Mouse (Mus musculus): Measurements from ENCODE around the gene Cpxm2. TPM values are rescaled to one million over a fixed set of nuclear protein-coding genes. Genes with fewer than 3 reads are reported as not detected.

The Cpxm2 gene
- polyA plus RNA-seq, 1 experiment = 5.8 TPM

- Histone ChIP-seq H3K27ac (ENCODE audit: insufficient read depth, low read length) (no peak overlapping the region), H3K4me3 (ENCODE audit: extremely low read depth, insufficient read depth, insufficient read length) (no peak overlapping the region), H3K36me3 (ENCODE audit: control insufficient read depth, insufficient read depth, low read length) (no peaks in the 10 kb centered on the region), H3K27me3 (ENCODE audit: control insufficient read depth, insufficient read depth, low read length) (no peaks in the 10 kb centered on the region), H3K4me1 (ENCODE audit: control insufficient read depth, insufficient read depth, insufficient read length) (no peaks in the 10 kb centered on the region)
- 74% methylated on average over 1 of the region's 1 CpGs for WGBS
- DNase-seq (ENCODE audit: low read depth in 1 of 2, low spot score in 2 of 2) = no peak
- TF ChIP-seq POLR2A (IDR thresholded peaks at IDR 0.05; ENCODE audit: low read depth, low read length) (no peak), CTCF (IDR thresholded peaks at IDR 0.05; ENCODE audit: extremely low read depth, insufficient read depth, insufficient read length, insufficient replicate concordance) (no peak)
Measured at GRCm38 (mm10) chr7:132075825-132076224, 78.7 kb downstream of the Cpxm2 start.

- TF ChIP-seq CTCF (IDR thresholded peaks at IDR 0.05; ENCODE audit: extremely low read depth, insufficient read depth, insufficient read length, insufficient replicate concordance) (no peak), POLR2A (IDR thresholded peaks at IDR 0.05; ENCODE audit: low read depth, low read length) (no peak)
- Histone ChIP-seq H3K27me3 (ENCODE audit: control insufficient read depth, insufficient read depth, low read length) (no peaks in the 10 kb centered on the region), H3K4me3 (ENCODE audit: extremely low read depth, insufficient read depth, insufficient read length) (no peak overlapping the region), H3K36me3 (ENCODE audit: control insufficient read depth, insufficient read depth, low read length) (no peaks in the 10 kb centered on the region), H3K4me1 (ENCODE audit: control insufficient read depth, insufficient read depth, insufficient read length) (no peaks in the 10 kb centered on the region), H3K27ac (ENCODE audit: insufficient read depth, low read length) (no peak overlapping the region)
- 63% methylated on average over 3 of the region's 3 CpGs for WGBS
- no peak for DNase-seq (ENCODE audit: low read depth in 1 of 2, low spot score in 2 of 2)
Measured at GRCm38 (mm10) chr7:132074503-132074902, 80.0 kb downstream of the Cpxm2 start.

- TF ChIP-seq CTCF (IDR thresholded peaks at IDR 0.05; ENCODE audit: extremely low read depth, insufficient read depth, insufficient read length, insufficient replicate concordance) (no peak), POLR2A (IDR thresholded peaks at IDR 0.05; ENCODE audit: low read depth, low read length) (no peak)
- 86% methylated on average over 6 of the region's 6 CpGs for WGBS
- Histone ChIP-seq H3K4me1 (ENCODE audit: control insufficient read depth, insufficient read depth, insufficient read length) (no peaks in the 10 kb centered on the region), H3K36me3 (ENCODE audit: control insufficient read depth, insufficient read depth, low read length) (no peaks in the 10 kb centered on the region), H3K27ac (ENCODE audit: insufficient read depth, low read length) (no peak overlapping the region), H3K4me3 (ENCODE audit: extremely low read depth, insufficient read depth, insufficient read length) (no peak overlapping the region), H3K27me3 (ENCODE audit: control insufficient read depth, insufficient read depth, low read length) (no peaks in the 10 kb centered on the region)
- no peak for DNase-seq (ENCODE audit: low read depth in 1 of 2, low spot score in 2 of 2)
Measured at GRCm38 (mm10) chr7:132070877-132071625, 83.5 kb downstream of the Cpxm2 start.

GRCm38 (mm10) chr7:132067951-132068350 is 86.6 kb downstream of the Cpxm2 start:
- H3K27ac ChIP-seq (ENCODE audit: insufficient read depth, low read length) = no peak overlapping the region
- H3K4me1 ChIP-seq (ENCODE audit: control insufficient read depth, insufficient read depth, insufficient read length) = no peaks in the 10 kb centered on the region
- H3K36me3 ChIP-seq (ENCODE audit: control insufficient read depth, insufficient read depth, low read length) = no peaks in the 10 kb centered on the region
- no peak overlapping the region for H3K4me3 ChIP-seq (ENCODE audit: extremely low read depth, insufficient read depth, insufficient read length)
- H3K27me3 ChIP-seq (ENCODE audit: control insufficient read depth, insufficient read depth, low read length) = no peaks in the 10 kb centered on the region
- TF ChIP-seq POLR2A (IDR thresholded peaks at IDR 0.05; ENCODE audit: low read depth, low read length) (no peak), CTCF (IDR thresholded peaks at IDR 0.05; ENCODE audit: extremely low read depth, insufficient read depth, insufficient read length, insufficient replicate concordance) (no peak)
- 82% methylated on average over 5 of the region's 5 CpGs for WGBS
- no peak for DNase-seq (ENCODE audit: low read depth in 1 of 2, low spot score in 2 of 2)

DNA sequence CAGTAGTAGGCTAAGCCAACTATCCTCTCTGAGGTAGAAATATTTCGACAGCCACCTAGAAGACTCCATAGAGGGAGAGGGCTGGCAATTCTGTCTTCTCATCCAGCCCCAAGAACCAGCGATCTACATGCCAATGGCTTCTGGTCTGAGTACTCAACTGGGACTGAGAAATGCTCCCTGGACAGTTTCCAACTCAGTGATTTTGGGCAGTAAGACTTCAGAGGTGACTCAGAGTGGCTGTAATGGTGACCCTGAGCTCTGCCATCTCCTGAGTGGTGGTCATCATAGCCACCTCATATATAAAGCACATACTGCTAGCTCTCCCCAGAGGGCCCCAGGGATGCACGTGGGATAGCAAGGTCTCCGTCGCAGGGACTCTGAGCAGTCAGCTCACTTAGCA is 87.0 kb downstream of the Cpxm2 start:
- H3K4me3 ChIP-seq (ENCODE audit: extremely low read depth, insufficient read depth, insufficient read length) = no peak overlapping the region
- H3K27me3 ChIP-seq (ENCODE audit: control insufficient read depth, insufficient read depth, low read length) = no peaks in the 10 kb centered on the region
- no peaks in the 10 kb centered on the region for H3K4me1 ChIP-seq (ENCODE audit: control insufficient read depth, insufficient read depth, insufficient read length)
- 82% methylated on average over 5 of the region's 5 CpGs for WGBS
- DNase-seq (ENCODE audit: low read depth in 1 of 2, low spot score in 2 of 2) = no peak
- TF ChIP-seq POLR2A (IDR thresholded peaks at IDR 0.05; ENCODE audit: low read depth, low read length) = no peak
- no peak for TF ChIP-seq CTCF (IDR thresholded peaks at IDR 0.05; ENCODE audit: extremely low read depth, insufficient read depth, insufficient read length, insufficient replicate concordance)
- no peaks in the 10 kb centered on the region for H3K36me3 ChIP-seq (ENCODE audit: control insufficient read depth, insufficient read depth, low read length)
- H3K27ac ChIP-seq (ENCODE audit: insufficient read depth, low read length) = no peak overlapping the region

DNA sequence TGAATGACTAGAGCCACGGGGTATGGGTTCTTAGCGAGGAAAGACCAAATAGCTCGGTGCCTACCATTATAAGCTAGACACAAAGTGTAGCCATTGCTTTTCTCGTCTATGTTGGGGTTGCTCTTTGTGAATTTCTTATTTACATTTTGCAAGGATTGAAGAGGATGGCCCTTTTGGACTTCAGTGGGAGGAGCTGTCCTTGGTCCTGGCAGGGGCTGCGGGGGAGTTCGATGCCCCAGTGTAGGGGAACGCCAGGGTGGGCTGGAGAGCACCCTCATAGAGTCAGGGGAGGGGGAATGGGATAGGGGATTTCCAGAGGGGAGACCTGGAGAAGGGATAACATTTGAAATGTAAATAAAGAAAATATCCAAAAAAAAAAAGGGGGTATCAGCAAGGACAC is 94.4 kb downstream of the Cpxm2 start:
- TF ChIP-seq CTCF (IDR thresholded peaks at IDR 0.05; ENCODE audit: extremely low read depth, insufficient read depth, insufficient read length, insufficient replicate concordance) (no peak), POLR2A (IDR thresholded peaks at IDR 0.05; ENCODE audit: low read depth, low read length) (no peak)
- no peak for DNase-seq (ENCODE audit: low read depth in 1 of 2, low spot score in 2 of 2)
- no peaks in the 10 kb centered on the region for H3K36me3 ChIP-seq (ENCODE audit: control insufficient read depth, insufficient read depth, low read length)
- WGBS = 77% methylated on average over 7 of the region's 7 CpGs
- H3K4me3 ChIP-seq (ENCODE audit: extremely low read depth, insufficient read depth, insufficient read length) = no peak overlapping the region
- H3K27ac ChIP-seq (ENCODE audit: insufficient read depth, low read length) = no peak overlapping the region
- H3K27me3 ChIP-seq (ENCODE audit: control insufficient read depth, insufficient read depth, low read length) = no peaks in the 10 kb centered on the region
- no peaks in the 10 kb centered on the region for H3K4me1 ChIP-seq (ENCODE audit: control insufficient read depth, insufficient read depth, insufficient read length)

DNA sequence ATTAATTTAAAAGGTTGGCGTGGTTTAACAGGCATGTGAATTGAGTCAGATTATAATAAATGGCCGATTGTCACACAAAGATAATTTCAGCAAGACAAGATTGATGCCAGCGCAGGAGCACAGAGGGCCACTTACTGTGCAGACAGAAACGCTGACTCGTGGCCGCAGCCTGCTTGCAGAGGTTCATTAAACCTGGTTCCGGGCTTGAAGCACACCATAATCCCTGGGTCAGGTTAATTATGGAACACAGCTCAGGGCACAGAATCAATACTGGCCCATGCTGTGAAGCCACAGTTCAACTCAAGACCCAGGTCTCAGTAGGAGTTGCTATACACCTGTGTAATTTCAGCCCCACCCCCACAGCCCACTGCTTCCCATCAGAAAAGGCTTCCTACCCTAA is 98.0 kb downstream of the Cpxm2 start:
- H3K36me3 ChIP-seq (ENCODE audit: control insufficient read depth, insufficient read depth, low read length) = no peaks in the 10 kb centered on the region
- no peak overlapping the region for H3K4me3 ChIP-seq (ENCODE audit: extremely low read depth, insufficient read depth, insufficient read length)
- no peaks in the 10 kb centered on the region for H3K27me3 ChIP-seq (ENCODE audit: control insufficient read depth, insufficient read depth, low read length)
- 84% methylated on average over 7 of the region's 7 CpGs for WGBS
- H3K4me1 ChIP-seq (ENCODE audit: control insufficient read depth, insufficient read depth, insufficient read length) = no peaks in the 10 kb centered on the region
- no peak for TF ChIP-seq POLR2A (IDR thresholded peaks at IDR 0.05; ENCODE audit: low read depth, low read length)
- no peak for TF ChIP-seq CTCF (IDR thresholded peaks at IDR 0.05; ENCODE audit: extremely low read depth, insufficient read depth, insufficient read length, insufficient replicate concordance)
- no peak overlapping the region for H3K27ac ChIP-seq (ENCODE audit: insufficient read depth, low read length)
- DNase-seq (ENCODE audit: low read depth in 1 of 2, low spot score in 2 of 2) = no peak

All from spleen, adult 2 months (tissue).